Mouse (Mus musculus): ENCODE results near the gene Gnpat. TPM values are rescaled to one million over a fixed set of nuclear protein-coding genes. Genes with fewer than 3 reads are reported as not detected.
A peak's percentile ranks its signal among the peaks of the same experiment; 100 is the strongest.

The Gnpat gene
- polyA plus RNA-seq, 1 experiment: 41.2 TPM

DNA sequence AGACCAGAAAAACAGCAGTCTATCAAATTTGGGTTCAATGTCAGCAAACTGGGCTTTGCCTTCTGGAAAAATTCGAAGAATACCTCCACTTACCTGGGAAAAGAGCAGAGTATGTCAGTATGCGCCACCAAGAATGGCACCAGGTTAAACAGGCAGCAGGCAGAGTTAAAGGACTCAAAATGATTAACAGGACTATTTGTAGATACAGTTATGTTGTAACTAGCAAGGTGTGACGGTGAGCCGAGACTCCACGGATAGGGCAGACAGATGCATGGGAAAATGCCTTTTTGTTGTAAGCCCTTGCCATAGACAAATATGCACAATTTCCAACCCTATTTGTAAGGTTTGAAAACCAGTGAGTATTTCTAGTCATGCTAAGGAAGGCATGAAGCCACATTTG is 51.2 kb downstream of the Gnpat start:
- 90% methylated on average over 5 of the region's 5 CpGs for WGBS
- no peak overlapping the region for H3K27ac ChIP-seq (ENCODE audit: control insufficient read depth, insufficient read depth, low read depth, low read length, poor library complexity)

DNA sequence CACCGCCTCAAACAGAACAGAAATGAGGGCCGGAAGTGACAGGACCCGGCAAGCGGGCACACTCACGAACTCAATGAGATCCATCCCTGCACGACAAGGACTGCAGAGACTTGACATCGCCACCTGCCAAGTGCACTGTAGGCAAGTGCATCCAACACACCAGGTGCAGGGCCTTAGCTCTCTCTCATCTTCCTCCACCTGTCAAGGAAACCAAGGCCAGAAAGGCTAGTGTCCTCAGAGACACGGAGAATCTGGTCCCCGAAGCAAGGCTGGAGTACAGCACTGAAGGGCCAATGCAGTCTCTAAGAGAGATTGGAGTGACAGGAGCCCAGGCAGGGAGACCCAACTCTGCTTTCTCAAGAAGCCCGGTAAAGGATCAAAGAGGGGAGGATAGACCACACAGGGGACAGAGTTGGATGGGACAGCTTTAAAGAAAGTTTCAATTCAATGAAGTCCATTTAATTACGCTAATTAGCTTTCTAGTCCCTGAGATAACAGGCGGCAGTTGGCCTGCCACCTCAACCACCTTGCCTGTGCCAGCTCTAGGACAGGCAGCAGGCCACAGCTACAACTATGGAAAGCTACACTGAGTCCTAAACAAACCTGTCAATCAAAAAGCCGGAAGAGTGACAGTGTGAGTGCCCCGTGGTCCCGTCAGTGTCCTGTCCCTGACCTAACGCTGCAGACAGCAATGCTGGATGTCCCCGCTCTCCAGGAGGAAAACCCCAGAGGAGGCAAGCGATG is 55.1 kb downstream of the Gnpat start:
- H3K27ac ChIP-seq (ENCODE audit: control insufficient read depth, insufficient read depth, low read depth, low read length, poor library complexity): no peak overlapping the region
- H3K4me3 ChIP-seq (replicated peaks; ENCODE audit: control insufficient read depth, low read depth, low read length): no peak overlapping the region
- no peak for TF ChIP-seq POLR2A (IDR thresholded peaks at IDR 0.05; ENCODE audit: borderline replicate concordance, control insufficient read depth, low read depth, low read length)
- no peak for TF ChIP-seq CTCF (IDR thresholded peaks at IDR 0.05; ENCODE audit: control insufficient read depth, insufficient read depth, low read length)
- peaks cover 11% of the 10 kb centered on the region for H3K4me1 ChIP-seq (ENCODE audit: control insufficient read depth, insufficient read depth, low read length)
- 88% methylated on average over 18 of the region's 18 CpGs for WGBS

More for the DNA sequence above, 51.2 kb downstream of the Gnpat start:
- peaks cover 4% of the 10 kb centered on the region for H3K4me1 ChIP-seq (ENCODE audit: control insufficient read depth, insufficient read depth, low read length)
- TF ChIP-seq POLR2A (IDR thresholded peaks at IDR 0.05; ENCODE audit: borderline replicate concordance, control insufficient read depth, low read depth, low read length): no peak
- TF ChIP-seq CTCF (IDR thresholded peaks at IDR 0.05; ENCODE audit: control insufficient read depth, insufficient read depth, low read length): no peak
- H3K4me3 ChIP-seq (replicated peaks; ENCODE audit: control insufficient read depth, low read depth, low read length): no peak overlapping the region

DNA sequence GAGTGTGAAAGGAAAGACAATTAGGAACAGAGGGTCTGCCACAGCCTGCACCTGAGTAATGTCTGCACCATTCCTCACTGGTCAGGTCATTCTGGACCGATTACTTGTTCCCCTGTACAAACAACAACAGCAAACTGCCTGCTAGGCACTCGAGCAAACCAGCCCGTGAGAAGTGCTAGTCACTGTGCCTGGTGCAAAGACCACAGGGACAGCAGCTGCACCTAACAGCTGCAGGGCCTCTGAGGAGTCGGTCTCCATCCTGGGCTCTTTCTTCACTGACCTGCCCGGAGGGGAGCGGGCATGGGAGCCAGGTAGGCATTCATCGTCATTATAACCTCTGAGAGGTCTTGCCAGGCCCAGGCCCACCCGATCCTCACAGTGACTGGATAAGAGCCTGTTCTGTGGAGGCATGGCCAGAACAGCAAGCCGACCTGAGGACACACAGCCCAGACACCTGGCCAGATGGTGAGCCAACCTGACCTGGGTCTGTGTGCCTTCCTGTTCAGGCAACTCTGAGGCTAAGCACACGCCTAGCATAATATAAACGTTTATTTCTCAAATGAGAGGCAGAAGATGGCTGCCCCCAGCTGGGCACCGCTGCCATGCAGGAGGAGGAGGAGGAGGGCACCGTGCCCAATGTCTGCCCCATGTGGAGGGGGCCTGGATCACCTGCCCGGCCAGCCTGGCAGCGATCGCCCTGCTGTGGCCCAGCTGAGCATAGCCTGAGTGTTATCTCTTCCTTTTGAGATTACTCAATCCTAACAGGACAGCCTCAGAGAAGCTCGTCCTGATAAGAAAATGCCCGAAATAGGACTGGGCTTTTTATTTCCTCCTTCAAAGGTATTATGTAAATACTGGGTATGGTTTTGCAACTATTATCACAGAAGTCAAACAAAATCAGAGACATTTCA is 58.8 kb downstream of the Gnpat start:
- peak overlapping the region; percentile 3; the same call in 1 of the 2 replicates for H3K27ac ChIP-seq (ENCODE audit: control insufficient read depth, insufficient read depth, low read depth, low read length, poor library complexity)
- TF ChIP-seq CTCF (IDR thresholded peaks at IDR 0.05; ENCODE audit: control insufficient read depth, insufficient read depth, low read length): 0 out of 2 replicates have a peak, but pooled peaks have one; percentile 13
- TF ChIP-seq POLR2A (IDR thresholded peaks at IDR 0.05; ENCODE audit: borderline replicate concordance, control insufficient read depth, low read depth, low read length): no peak
- H3K4me1 ChIP-seq (ENCODE audit: control insufficient read depth, insufficient read depth, low read length): peaks cover 24% of the 10 kb centered on the region
- WGBS: 25% methylated on average over 18 of the region's 18 CpGs
- peak overlapping the region; percentile 4 for H3K4me3 ChIP-seq (replicated peaks; ENCODE audit: control insufficient read depth, low read depth, low read length)

DNA sequence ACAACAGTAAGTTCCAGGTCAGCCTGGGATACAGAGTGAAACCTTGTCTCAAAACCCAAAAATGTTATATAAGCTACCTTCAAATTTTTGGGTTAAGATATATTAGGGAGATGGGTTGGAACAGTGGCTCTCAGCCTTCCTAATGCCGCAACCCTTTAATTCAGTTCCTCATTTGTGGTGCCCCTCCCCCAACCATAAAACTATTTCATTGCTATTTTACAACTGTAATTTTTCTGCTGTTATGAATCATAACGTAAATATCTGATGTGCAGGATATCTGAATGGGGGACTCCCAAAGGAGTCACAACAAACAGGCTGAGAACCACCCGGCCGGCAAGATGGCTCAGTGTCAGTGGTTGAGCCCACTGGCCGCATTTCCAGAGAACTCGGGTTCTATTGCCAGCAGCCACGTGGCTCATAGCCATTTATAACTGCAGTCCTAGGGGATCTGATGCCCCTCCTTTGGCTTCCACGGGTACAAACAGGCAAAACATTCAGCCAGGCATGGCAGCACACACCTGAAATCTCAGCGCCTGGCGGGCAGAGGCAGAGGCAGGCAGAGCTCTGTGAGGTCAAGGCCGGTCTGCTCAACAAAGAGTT is 59.8 kb downstream of the Gnpat start:
- peaks cover 27% of the 10 kb centered on the region for H3K4me1 ChIP-seq (ENCODE audit: control insufficient read depth, insufficient read depth, low read length)
- no peak overlapping the region for H3K4me3 ChIP-seq (replicated peaks; ENCODE audit: control insufficient read depth, low read depth, low read length)
- 32% methylated on average over 11 of the region's 11 CpGs for WGBS
- H3K27ac ChIP-seq (ENCODE audit: control insufficient read depth, insufficient read depth, low read depth, low read length, poor library complexity): no peak overlapping the region
- TF ChIP-seq CTCF (IDR thresholded peaks at IDR 0.05; ENCODE audit: control insufficient read depth, insufficient read depth, low read length) (no peak), POLR2A (IDR thresholded peaks at IDR 0.05; ENCODE audit: borderline replicate concordance, control insufficient read depth, low read depth, low read length) (no peak)

DNA sequence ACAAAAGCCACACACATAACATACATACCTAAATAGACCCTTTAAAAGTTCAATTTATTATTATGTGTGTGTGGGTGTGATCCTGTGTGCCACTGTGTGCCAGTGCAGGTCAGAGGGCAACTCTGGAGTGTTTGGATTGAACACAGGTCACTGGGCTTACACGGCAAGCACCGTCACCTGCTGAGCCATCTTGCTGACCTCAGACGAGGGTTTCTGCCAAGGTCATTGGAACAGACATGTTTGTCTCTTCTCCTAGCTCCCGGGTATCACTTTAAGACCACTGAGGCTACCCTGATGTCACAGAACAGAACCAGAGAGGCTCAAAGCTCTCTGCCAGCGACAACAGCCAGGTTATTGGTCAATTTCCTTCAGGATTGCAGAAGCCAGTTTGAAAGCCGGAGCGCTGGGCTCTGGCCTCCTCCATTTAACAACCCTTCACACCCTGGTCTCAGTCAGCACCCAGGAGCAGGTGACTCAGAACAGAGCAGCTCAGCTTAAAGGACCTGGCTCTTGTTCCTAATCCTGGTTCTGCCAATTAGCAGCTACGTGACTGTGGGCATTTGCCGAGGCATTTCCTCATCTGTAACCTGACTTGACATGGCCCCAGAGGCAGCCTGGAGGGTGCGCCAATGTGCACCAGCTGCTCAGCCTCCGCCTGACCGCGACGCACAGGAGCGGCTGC is 61.3 kb downstream of the Gnpat start:
- TF ChIP-seq CTCF (IDR thresholded peaks at IDR 0.05; ENCODE audit: control insufficient read depth, insufficient read depth, low read length): no peak
- TF ChIP-seq POLR2A (IDR thresholded peaks at IDR 0.05; ENCODE audit: borderline replicate concordance, control insufficient read depth, low read depth, low read length): no peak
- Histone ChIP-seq H3K4me3 (replicated peaks; ENCODE audit: control insufficient read depth, low read depth, low read length) (no peak overlapping the region), H3K4me1 (ENCODE audit: control insufficient read depth, insufficient read depth, low read length) (peaks cover 27% of the 10 kb centered on the region), H3K27ac (ENCODE audit: control insufficient read depth, insufficient read depth, low read depth, low read length, poor library complexity) (peak overlapping the region; percentile 13; the same call in 1 of the 2 replicates)
- 63% methylated on average over 15 of the region's 15 CpGs for WGBS

DNA sequence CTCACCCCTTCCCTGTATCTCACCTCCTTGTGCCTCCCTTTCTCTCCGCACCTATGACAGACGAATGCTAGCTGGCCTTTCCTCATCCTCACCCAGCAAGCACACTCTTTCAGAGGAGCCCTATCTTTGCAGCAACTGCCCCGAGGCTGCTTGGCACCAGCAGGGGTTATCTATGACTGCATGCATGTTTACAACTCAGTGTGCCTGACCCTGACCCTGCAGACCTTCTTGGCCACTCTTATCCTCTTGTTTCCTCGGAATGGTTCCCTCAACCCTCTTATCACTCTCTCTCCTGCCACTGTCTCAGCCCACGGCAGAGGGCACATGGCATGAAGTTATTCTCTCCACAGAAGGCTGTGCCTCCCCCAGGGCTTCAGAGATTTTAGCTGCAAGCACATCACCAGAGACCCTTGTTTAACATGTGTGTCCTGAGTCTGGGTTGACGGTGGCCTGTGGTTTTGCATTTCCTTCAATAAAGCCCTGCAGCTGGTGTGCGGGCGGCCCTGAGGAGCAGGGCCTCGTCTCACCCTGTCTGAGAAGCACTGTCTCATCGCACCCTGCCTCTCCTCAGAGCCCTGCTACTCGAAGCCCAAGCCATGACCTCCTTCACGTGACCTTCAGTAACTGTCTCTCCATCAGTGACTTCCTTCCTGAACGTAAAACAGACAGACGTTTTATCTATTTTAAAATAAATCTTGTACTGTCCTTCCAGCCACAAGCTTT is 62.9 kb downstream of the Gnpat start:
- Histone ChIP-seq H3K4me1 (ENCODE audit: control insufficient read depth, insufficient read depth, low read length) (peaks cover 27% of the 10 kb centered on the region), H3K27ac (ENCODE audit: control insufficient read depth, insufficient read depth, low read depth, low read length, poor library complexity) (0 out of 2 replicates have a peak overlapping the region, but pooled peaks have one; percentile 4), H3K4me3 (replicated peaks; ENCODE audit: control insufficient read depth, low read depth, low read length) (no peak overlapping the region)
- TF ChIP-seq CTCF (IDR thresholded peaks at IDR 0.05; ENCODE audit: control insufficient read depth, insufficient read depth, low read length) (no peak), POLR2A (IDR thresholded peaks at IDR 0.05; ENCODE audit: borderline replicate concordance, control insufficient read depth, low read depth, low read length) (no peak)
- WGBS: 21% methylated on average over 14 of the region's 14 CpGs

DNA sequence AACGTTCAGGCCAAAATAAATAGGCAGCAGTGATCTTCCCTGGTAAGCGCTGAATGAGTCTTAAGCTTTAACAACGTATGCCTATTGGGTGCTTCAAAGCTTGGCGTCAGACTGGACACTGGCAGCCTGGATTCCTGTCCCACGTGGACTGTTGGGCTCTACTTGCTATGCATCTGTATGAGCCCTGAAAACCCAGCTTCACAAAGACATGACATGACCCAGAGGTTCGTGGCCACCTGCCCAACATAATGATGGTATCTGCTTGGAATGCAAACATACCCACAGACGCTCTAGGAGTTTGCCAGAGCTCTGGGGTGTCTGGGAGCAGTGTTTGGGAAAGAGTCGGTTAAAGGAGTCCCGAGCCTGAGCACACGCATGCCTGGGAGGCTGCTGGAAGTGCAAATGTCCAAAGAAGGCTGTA is 63.5 kb downstream of the Gnpat start:
- no peak for TF ChIP-seq CTCF (IDR thresholded peaks at IDR 0.05; ENCODE audit: control insufficient read depth, insufficient read depth, low read length)
- TF ChIP-seq POLR2A (IDR thresholded peaks at IDR 0.05; ENCODE audit: borderline replicate concordance, control insufficient read depth, low read depth, low read length): no peak
- WGBS: 61% methylated on average over 10 of the region's 10 CpGs
- peaks cover 24% of the 10 kb centered on the region for H3K4me1 ChIP-seq (ENCODE audit: control insufficient read depth, insufficient read depth, low read length)
- H3K4me3 ChIP-seq (replicated peaks; ENCODE audit: control insufficient read depth, low read depth, low read length): no peak overlapping the region
- H3K27ac ChIP-seq (ENCODE audit: control insufficient read depth, insufficient read depth, low read depth, low read length, poor library complexity): no peak overlapping the region

All from bone marrow, adult 2 months (tissue).